Mouse (Mus musculus): ENCODE measurements around the gene Sema4d.
A peak's percentile ranks its signal among the peaks of the same experiment; 100 is the strongest.

Gene Sema4d

GRCm38 (mm10) chr13:51724566-51724965, 69.0 kb downstream of the Sema4d start:
- no peak for DNase-seq

GRCm38 (mm10) chr13:51723114-51723513, 70.4 kb downstream of the Sema4d start:
- DNase-seq, result no peak

- DNase-seq, result no peak
Measured at GRCm38 (mm10) chr13:51720556-51720955, 73.0 kb downstream of the Sema4d start.

- no peak for DNase-seq
Measured at GRCm38 (mm10) chr13:51719256-51719655, 74.3 kb downstream of the Sema4d start.

- peak; percentile 66 to 79 for DNase-seq
Measured at GRCm38 (mm10) chr13:51716350-51717263, 76.9 kb downstream of the Sema4d start.

- DNase-seq, result no peak
Measured at GRCm38 (mm10) chr13:51712022-51712421, 81.5 kb downstream of the Sema4d start.

GRCm38 (mm10) chr13:51710738-51711137, 82.8 kb downstream of the Sema4d start:
- DNase-seq, result no peak

GRCm38 (mm10) chr13:51705882-51706854, 87.4 kb downstream of the Sema4d start:
- DNase-seq, result no peak

- DNase-seq, result no peak
Measured at GRCm38 (mm10) chr13:51703893-51704292, 89.7 kb downstream of the Sema4d start.

GRCm38 (mm10) chr13:51698318-51698717, 95.2 kb downstream of the Sema4d start:
- DNase-seq, result no peak

- DNase-seq, result no peak
Measured at GRCm38 (mm10) chr13:51697897-51698296, 95.7 kb downstream of the Sema4d start.

GRCm38 (mm10) chr13:51697455-51697854, 96.1 kb downstream of the Sema4d start:
- no peak for DNase-seq

GRCm38 (mm10) chr13:51696481-51696880, 97.1 kb downstream of the Sema4d start:
- no peak for DNase-seq

- DNase-seq, result no peak
Measured at GRCm38 (mm10) chr13:51688688-51689087, 104.9 kb downstream of the Sema4d start.

- no peak for DNase-seq
Measured at GRCm38 (mm10) chr13:51686966-51687365, 106.6 kb downstream of the Sema4d start.

GRCm38 (mm10) chr13:51685290-51685966, 108.1 kb downstream of the Sema4d start:
- no peak for DNase-seq

GRCm38 (mm10) chr13:51681634-51682033, 111.9 kb downstream of the Sema4d start:
- no peak for DNase-seq

GRCm38 (mm10) chr13:51681076-51681475, 112.5 kb downstream of the Sema4d start:
- DNase-seq, result no peak

GRCm38 (mm10) chr13:51679332-51679731, 114.2 kb downstream of the Sema4d start:
- no peak for DNase-seq

- DNase-seq, result no peak
Measured at GRCm38 (mm10) chr13:51678687-51679086, 114.9 kb downstream of the Sema4d start.

- DNase-seq, result no peak
Measured at GRCm38 (mm10) chr13:51677630-51678185, 115.8 kb downstream of the Sema4d start.

GRCm38 (mm10) chr13:51677041-51677440, 116.5 kb downstream of the Sema4d start:
- DNase-seq, result no peak
